Mouse (Mus musculus): ENCODE measurements around the gene Ifna6. TPM values are rescaled to one million over a fixed set of nuclear protein-coding genes. Genes with fewer than 3 reads are reported as not detected.

Ifna6 gene
- polyA plus RNA-seq (2014; fragmentation: Illumina TruSeq; extraction: RNeasy Lipid Tissue Mini Kit (QIAGEN cat#74804); ENCODE audit: low read depth, low replicate concordance): not detected

DNA sequence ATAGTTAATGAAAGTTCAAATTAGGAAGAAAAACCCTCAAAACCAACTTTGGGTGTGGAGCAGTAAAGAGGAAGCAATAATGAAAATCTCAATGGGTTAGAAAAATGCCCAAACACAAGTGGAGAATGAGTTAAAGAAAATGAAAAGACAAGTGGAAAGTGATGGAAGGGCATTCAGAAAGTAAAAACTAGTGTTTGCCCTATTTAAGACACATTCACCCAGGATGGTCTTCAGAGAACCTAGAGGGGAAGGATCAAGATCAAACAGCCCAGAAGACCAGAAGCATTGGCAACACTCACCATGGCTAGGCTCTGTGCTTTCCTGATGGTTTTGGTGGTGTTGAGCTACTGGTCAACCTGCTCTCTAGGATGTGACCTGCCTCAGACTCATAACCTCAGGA lies at the start of gene Ifna6:
TSS of gene Ifna6 (plus strand) at position 301 of the 400 bp plus-strand sequence.

DNA sequence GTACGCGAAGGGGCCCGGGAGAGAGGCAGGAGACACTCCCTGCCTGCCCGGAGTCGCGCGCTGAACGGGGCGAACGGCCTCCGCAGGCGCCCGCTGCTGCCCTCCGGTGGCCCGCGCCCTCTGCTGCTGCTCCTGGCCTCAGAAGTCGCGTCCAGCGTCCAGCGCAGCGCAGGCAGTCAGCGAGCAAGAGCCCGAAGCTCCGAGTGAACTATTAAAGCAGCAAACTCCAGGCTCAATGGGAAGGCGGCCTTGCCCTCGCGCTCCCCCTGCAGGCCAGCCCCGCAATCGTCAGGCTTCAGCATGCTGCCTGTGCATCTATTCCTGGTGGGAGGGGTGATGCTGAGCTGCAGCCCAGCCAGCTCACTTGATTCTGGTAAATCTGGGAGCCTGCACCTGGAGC lies 47.7 kb upstream of the Ifna6 start, which contains the start of gene Gm13272:
TSS of gene Gm13272 (plus strand) at position 301 of the 400 bp plus-strand sequence.

DNA sequence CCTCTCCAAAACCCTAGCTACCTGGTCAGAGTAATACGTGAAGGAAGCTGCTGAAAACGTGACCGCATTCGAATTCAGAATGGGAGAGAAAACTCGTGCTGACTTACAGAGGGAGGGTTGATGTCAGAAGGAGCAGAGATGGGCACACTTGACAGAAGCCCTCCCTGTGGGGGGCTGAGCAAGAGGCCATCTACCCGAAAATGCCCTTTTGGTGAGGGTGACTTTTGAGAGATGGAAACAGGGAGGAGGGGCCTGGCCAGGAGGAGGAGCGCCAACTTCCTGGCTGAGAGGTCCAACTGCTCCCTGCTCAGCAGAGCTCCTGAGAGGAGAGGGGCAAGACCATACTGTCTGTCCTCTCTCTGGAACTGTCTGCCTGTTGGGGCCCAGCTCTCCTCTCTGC lies 45.4 kb upstream of the Ifna6 start, which contains the start of gene Ifnz:
TSS of gene Ifnz (plus strand) at position 301 of the 400 bp plus-strand sequence.

DNA sequence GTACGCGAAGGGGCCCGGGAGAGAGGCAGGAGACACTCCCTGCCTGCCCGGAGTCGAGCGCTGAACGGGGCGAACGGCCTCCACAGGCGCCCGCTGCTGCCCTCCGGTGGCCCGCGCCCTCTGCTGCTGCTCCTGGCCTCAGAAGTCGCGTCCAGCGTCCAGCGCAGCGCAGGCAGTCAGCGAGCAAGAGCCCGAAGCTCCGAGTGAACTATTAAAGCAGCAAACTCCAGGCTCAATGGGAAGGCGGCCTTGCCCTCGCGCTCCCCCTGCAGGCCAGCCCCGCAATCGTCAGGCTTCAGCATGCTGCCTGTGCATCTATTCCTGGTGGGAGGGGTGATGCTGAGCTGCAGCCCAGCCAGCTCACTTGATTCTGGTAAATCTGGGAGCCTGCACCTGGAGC lies 41.8 kb upstream of the Ifna6 start, which contains the start of gene Gm13276:
TSS of gene Gm13276 (plus strand) at position 301 of the 400 bp plus-strand sequence.

DNA sequence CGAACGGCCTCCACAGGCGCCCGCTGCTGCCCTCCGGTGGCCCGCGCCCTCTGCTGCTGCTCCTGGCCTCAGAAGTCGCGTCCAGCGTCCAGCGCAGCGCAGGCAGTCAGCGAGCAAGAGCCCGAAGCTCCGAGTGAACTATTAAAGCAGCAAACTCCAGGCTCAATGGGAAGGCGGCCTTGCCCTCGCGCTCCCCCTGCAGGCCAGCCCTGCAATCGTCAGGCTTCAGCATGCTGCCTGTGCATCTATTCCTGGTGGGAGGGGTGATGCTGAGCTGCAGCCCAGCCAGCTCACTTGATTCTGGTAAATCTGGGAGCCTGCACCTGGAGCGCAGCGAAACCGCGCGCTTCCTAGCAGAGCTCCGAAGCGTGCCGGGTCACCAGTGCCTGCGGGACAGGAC lies 38.8 kb upstream of the Ifna6 start, which contains the start of gene Gm13277:
TSS of gene Gm13277 (plus strand) at position 231 of the 400 bp plus-strand sequence.

DNA sequence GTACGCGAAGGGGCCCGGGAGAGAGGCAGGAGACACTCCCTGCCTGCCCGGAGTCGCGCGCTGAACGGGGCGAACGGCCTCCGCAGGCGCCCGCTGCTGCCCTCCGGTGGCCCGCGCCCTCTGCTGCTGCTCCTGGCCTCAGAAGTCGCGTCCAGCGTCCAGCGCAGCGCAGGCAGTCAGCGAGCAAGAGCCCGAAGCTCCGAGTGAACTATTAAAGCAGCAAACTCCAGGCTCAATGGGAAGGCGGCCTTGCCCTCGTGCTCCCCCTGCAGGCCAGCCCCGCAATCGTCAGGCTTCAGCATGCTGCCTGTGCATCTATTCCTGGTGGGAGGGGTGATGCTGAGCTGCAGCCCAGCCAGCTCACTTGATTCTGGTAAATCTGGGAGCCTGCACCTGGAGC lies 36.0 kb upstream of the Ifna6 start, which contains the start of gene Gm13278:
TSS of gene Gm13278 (plus strand) at position 301 of the 400 bp plus-strand sequence.

DNA sequence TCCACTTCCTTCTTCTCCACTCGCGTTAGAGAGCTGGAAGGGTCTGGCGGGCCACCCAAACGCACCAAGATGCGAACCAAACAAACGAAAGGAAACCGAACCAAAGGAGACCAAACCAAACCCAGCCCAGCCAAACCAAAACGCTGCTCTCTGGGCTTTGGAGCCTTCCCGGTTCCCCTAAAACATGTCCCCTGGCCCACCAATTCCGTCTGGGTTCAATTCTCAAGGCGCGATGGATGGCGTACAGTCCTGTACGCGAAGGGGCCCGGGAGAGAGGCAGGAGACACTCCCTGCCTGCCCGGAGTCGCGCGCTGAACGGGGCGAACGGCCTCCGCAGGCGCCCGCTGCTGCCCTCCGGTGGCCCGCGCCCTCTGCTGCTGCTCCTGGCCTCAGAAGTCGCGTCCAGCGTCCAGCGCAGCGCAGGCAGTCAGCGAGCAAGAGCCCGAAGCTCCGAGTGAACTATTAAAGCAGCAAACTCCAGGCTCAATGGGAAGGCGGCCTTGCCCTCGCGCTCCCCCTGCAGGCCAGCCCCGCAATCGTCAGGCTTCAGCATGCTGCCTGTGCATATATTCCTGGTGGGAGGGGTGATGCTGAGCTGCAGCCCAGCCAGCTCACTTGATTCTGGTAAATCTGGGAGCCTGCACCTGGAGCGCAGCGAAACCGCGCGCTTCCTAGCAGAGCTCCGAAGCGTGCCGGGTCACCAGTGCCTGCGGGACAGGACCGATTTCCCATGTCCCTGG lies 33.1 kb upstream of the Ifna6 start, which contains the start of gene Gm13275:
TSS of gene Gm13275 (plus strand) at position 552 of the 740 bp plus-strand sequence.

DNA sequence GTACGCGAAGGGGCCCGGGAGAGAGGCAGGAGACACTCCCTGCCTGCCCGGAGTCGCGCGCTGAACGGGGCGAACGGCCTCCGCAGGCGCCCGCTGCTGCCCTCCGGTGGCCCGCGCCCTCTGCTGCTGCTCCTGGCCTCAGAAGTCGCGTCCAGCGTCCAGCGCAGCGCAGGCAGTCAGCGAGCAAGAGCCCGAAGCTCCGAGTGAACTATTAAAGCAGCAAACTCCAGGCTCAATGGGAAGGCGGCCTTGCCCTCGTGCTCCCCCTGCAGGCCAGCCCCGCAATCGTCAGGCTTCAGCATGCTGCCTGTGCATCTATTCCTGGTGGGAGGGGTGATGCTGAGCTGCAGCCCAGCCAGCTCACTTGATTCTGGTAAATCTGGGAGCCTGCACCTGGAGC lies 30.1 kb upstream of the Ifna6 start, which contains the start of gene Gm13279:
TSS of gene Gm13279 (plus strand) at position 301 of the 400 bp plus-strand sequence.

DNA sequence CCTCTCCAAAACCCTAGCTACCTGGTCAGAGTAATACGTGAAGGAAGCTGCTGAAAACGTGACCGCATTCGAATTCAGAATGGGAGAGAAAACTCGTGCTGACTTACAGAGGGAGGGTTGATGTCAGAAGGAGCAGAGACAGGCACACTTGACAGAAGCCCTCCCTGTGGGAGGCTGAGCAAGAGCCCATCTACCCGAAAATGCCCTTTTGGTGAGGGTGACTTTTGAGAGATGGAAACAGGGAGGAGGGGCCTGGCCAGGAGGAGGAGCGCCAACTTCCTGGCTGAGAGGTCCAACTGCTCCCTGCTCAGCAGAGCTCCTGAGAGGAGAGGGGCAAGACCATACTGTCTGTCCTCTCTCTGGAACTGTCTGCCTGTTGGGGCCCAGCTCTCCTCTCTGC lies 27.9 kb upstream of the Ifna6 start, which contains the start of gene Gm13285:
TSS of gene Gm13285 (plus strand) at position 301 of the 400 bp plus-strand sequence.

DNA sequence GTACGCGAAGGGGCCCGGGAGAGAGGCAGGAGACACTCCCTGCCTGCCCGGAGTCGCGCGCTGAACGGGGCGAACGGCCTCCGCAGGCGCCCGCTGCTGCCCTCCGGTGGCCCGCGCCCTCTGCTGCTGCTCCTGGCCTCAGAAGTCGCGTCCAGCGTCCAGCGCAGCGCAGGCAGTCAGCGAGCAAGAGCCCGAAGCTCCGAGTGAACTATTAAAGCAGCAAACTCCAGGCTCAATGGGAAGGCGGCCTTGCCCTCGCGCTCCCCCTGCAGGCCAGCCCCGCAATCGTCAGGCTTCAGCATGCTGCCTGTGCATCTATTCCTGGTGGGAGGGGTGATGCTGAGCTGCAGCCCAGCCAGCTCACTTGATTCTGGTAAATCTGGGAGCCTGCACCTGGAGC lies 24.3 kb upstream of the Ifna6 start, which contains the start of gene Gm13287:
TSS of gene Gm13287 (plus strand) at position 301 of the 400 bp plus-strand sequence.

DNA sequence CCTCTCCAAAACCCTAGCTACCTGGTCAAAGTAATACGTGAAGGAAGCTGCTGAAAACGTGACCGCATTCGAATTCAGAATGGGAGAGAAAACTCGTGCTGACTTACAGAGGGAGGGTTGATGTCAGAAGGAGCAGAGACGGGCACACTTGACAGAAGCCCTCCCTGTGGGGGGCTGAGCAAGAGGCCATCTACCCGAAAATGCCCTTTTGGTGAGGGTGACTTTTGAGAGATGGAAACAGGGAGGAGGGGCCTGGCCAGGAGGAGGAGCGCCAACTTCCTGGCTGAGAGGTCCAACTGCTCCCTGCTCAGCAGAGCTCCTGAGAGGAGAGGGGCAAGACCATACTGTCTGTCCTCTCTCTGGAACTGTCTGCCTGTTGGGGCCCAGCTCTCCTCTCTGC lies 22.0 kb upstream of the Ifna6 start, which contains the start of gene Gm13288:
TSS of gene Gm13288 (plus strand) at position 301 of the 400 bp plus-strand sequence.

DNA sequence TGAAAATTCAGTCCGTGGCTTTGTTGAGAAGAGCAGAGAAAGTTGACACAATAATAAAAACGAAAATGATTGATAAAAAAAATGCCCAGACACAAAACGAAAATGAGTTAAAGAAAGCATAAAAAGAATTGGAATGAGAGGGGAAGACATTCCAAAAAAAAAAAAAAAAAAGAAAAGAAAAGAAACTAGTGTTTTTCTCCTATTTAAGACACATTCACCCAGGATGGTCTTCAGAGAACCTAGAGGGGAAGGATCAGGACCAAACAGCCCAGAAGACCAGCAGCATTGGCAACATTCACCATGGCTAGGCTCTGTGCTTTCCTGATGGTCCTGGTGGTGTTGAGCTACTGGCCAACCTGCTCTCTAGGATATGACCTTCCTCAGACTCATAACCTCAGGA lies 11.3 kb upstream of the Ifna6 start, which contains the start of gene Ifna7:
TSS of gene Ifna7 (plus strand) at position 301 of the 400 bp plus-strand sequence.

DNA sequence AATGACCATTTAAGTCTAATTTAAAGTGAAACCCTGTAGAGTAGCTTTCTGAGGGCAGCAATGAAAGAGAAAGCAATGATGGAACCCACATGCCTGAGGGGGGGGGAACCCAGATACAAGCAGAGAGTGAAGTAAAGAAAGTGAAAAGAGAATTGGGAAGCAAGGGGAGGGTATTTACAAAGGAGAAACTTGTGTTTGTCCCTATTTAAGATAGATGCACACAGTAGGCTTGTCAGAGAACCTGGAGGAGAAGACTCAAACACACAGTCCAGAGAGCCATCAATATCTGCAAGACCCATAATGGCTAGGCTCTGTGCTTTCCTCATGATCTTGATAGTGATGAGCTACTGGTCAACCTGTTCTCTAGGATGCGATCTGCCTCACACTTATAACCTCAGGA lies 7.6 kb upstream of the Ifna6 start, which contains the start of gene Ifna11:
TSS of gene Ifna11 (plus strand) at position 301 of the 400 bp plus-strand sequence.

DNA sequence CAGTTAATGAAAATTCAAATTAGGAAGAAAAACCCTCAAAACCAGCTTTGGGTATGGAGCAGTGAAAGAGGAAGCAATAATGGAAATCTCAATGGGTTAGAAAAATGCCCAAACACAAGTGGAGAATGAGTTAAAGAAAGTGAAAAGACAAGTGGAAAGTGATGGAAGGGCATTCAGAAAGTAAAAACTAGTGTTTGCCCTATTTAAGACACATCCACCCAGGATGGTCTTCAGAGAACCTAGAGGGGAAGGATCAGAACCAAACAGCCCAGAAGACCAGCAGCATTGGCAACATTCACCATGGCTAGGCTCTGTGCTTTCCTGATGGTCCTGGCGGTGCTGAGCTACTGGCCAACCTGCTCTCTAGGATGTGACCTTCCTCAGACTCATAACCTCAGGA lies 8.0 kb downstream of the Ifna6 start, which contains the start of gene Ifna5:
TSS of gene Ifna5 (plus strand) at position 301 of the 400 bp plus-strand sequence.

DNA sequence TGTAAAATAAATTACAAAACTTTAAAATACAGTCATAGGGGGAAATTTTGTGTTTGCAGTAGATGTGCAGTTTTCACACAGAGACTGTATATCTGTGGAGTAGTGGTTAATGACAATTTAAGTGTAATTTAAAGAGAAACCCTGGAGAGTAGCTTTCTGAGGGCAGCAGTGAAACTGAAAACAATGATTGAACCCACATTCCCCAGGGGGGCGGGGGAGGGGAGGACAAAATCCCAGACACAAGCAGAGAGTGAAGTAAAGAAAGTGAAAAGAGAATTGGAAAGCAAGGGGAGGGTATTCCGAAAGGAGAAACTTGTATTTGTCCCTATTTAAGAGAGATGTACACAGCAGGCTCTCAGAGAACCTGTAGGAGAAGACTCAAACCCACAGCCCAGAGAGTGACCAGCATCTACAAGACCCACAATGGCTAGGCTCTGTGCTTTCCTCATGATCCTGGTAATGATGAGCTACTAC lies 14.3 kb downstream of the Ifna6 start, which contains the start of gene Ifna4:
TSS of gene Ifna4 (plus strand) at position 424 of the 474 bp plus-strand sequence.

DNA sequence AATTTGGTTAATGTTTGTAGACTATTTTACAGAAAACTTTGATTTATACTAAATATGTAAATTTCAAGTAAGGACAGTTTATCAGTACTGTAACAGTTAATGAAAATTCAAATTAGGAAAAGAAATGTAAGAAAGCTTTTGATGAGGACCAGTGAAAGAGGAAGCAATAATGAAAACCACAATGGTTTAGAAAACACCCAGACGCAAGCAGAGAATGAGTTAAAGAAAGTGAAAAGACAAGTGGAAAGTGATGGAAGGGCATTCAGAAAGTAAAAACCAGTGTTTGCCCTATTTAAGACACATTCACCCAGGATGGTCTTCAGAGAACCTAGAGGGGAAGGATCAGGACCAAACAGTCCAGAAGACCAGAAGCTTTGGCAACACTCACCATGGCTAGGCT lies 22.5 kb downstream of the Ifna6 start, which contains the start of gene Ifna1:
TSS of gene Ifna1 (plus strand) at position 390 of the 400 bp plus-strand sequence.

Other genes with a start within 250 kb of the Ifna6 start
- not detected for gene Ifna9, start 235.0 kb upstream of the Ifna6 start, polyA plus RNA-seq (2014; fragmentation: Illumina TruSeq; extraction: RNeasy Lipid Tissue Mini Kit (QIAGEN cat#74804); ENCODE audit: low read depth, low replicate concordance)
- gene Ifna12, start 224.0 kb upstream of the Ifna6 start, polyA plus RNA-seq (2014; fragmentation: Illumina TruSeq; extraction: RNeasy Lipid Tissue Mini Kit (QIAGEN cat#74804); ENCODE audit: low read depth, low replicate concordance): not detected
- gene C87499, start 193.0 kb upstream of the Ifna6 start, polyA plus RNA-seq (2014; fragmentation: Illumina TruSeq; extraction: RNeasy Lipid Tissue Mini Kit (QIAGEN cat#74804); ENCODE audit: low read depth, low replicate concordance): not detected
- gene Ifna13, start 183.0 kb upstream of the Ifna6 start, polyA plus RNA-seq (2014; fragmentation: Illumina TruSeq; extraction: RNeasy Lipid Tissue Mini Kit (QIAGEN cat#74804); ENCODE audit: low read depth, low replicate concordance): not detected
- gene Ifna16, start 150.5 kb upstream of the Ifna6 start, polyA plus RNA-seq (2014; fragmentation: Illumina TruSeq; extraction: RNeasy Lipid Tissue Mini Kit (QIAGEN cat#74804); ENCODE audit: low read depth, low replicate concordance): not detected
- not detected for gene Ifna2, start 143.5 kb upstream of the Ifna6 start, polyA plus RNA-seq (2014; fragmentation: Illumina TruSeq; extraction: RNeasy Lipid Tissue Mini Kit (QIAGEN cat#74804); ENCODE audit: low read depth, low replicate concordance)
- not detected for gene Ifnab, start 136.1 kb upstream of the Ifna6 start, polyA plus RNA-seq (2014; fragmentation: Illumina TruSeq; extraction: RNeasy Lipid Tissue Mini Kit (QIAGEN cat#74804); ENCODE audit: low read depth, low replicate concordance)
- not detected for gene Gm26566, start 105.6 kb upstream of the Ifna6 start, polyA plus RNA-seq (2014; fragmentation: Illumina TruSeq; extraction: RNeasy Lipid Tissue Mini Kit (QIAGEN cat#74804); ENCODE audit: low read depth, low replicate concordance)
- gene Klhl9, start 105.0 kb upstream of the Ifna6 start, polyA plus RNA-seq (2014; fragmentation: Illumina TruSeq; extraction: RNeasy Lipid Tissue Mini Kit (QIAGEN cat#74804); ENCODE audit: low read depth, low replicate concordance): 44.7 TPM
- gene Gm13271, start 72.5 kb upstream of the Ifna6 start, polyA plus RNA-seq (2014; fragmentation: Illumina TruSeq; extraction: RNeasy Lipid Tissue Mini Kit (QIAGEN cat#74804); ENCODE audit: low read depth, low replicate concordance): not detected
- not detected for gene Gm13283, start 67.3 kb upstream of the Ifna6 start, polyA plus RNA-seq (2014; fragmentation: Illumina TruSeq; extraction: RNeasy Lipid Tissue Mini Kit (QIAGEN cat#74804); ENCODE audit: low read depth, low replicate concordance)
- not detected for gene Gm13290, start 53.6 kb upstream of the Ifna6 start, polyA plus RNA-seq (2014; fragmentation: Illumina TruSeq; extraction: RNeasy Lipid Tissue Mini Kit (QIAGEN cat#74804); ENCODE audit: low read depth, low replicate concordance)
- not detected for gene Gm13289, start 50.5 kb upstream of the Ifna6 start, polyA plus RNA-seq (2014; fragmentation: Illumina TruSeq; extraction: RNeasy Lipid Tissue Mini Kit (QIAGEN cat#74804); ENCODE audit: low read depth, low replicate concordance)
- not detected for gene Gm13272, start 47.6 kb upstream of the Ifna6 start, polyA plus RNA-seq (2014; fragmentation: Illumina TruSeq; extraction: RNeasy Lipid Tissue Mini Kit (QIAGEN cat#74804); ENCODE audit: low read depth, low replicate concordance)
- not detected for gene Ifnz, start 45.3 kb upstream of the Ifna6 start, polyA plus RNA-seq (2014; fragmentation: Illumina TruSeq; extraction: RNeasy Lipid Tissue Mini Kit (QIAGEN cat#74804); ENCODE audit: low read depth, low replicate concordance)
- gene Gm13276, start 41.7 kb upstream of the Ifna6 start, polyA plus RNA-seq (2014; fragmentation: Illumina TruSeq; extraction: RNeasy Lipid Tissue Mini Kit (QIAGEN cat#74804); ENCODE audit: low read depth, low replicate concordance): not detected
- not detected for gene Gm13277, start 38.8 kb upstream of the Ifna6 start, polyA plus RNA-seq (2014; fragmentation: Illumina TruSeq; extraction: RNeasy Lipid Tissue Mini Kit (QIAGEN cat#74804); ENCODE audit: low read depth, low replicate concordance)
- not detected for gene Gm13278, start 35.9 kb upstream of the Ifna6 start, polyA plus RNA-seq (2014; fragmentation: Illumina TruSeq; extraction: RNeasy Lipid Tissue Mini Kit (QIAGEN cat#74804); ENCODE audit: low read depth, low replicate concordance)
- not detected for gene Gm13275, start 32.9 kb upstream of the Ifna6 start, polyA plus RNA-seq (2014; fragmentation: Illumina TruSeq; extraction: RNeasy Lipid Tissue Mini Kit (QIAGEN cat#74804); ENCODE audit: low read depth, low replicate concordance)
- gene Gm13279, start 30.0 kb upstream of the Ifna6 start, polyA plus RNA-seq (2014; fragmentation: Illumina TruSeq; extraction: RNeasy Lipid Tissue Mini Kit (QIAGEN cat#74804); ENCODE audit: low read depth, low replicate concordance): not detected
- gene Gm13285, start 27.8 kb upstream of the Ifna6 start, polyA plus RNA-seq (2014; fragmentation: Illumina TruSeq; extraction: RNeasy Lipid Tissue Mini Kit (QIAGEN cat#74804); ENCODE audit: low read depth, low replicate concordance): not detected
- not detected for gene Gm13287, start 24.2 kb upstream of the Ifna6 start, polyA plus RNA-seq (2014; fragmentation: Illumina TruSeq; extraction: RNeasy Lipid Tissue Mini Kit (QIAGEN cat#74804); ENCODE audit: low read depth, low replicate concordance)
- gene Gm13288, start 21.9 kb upstream of the Ifna6 start, polyA plus RNA-seq (2014; fragmentation: Illumina TruSeq; extraction: RNeasy Lipid Tissue Mini Kit (QIAGEN cat#74804); ENCODE audit: low read depth, low replicate concordance): not detected
- gene Ifna7, start 11.2 kb upstream of the Ifna6 start, polyA plus RNA-seq (2014; fragmentation: Illumina TruSeq; extraction: RNeasy Lipid Tissue Mini Kit (QIAGEN cat#74804); ENCODE audit: low read depth, low replicate concordance): not detected
- gene Ifna11, start 7.5 kb upstream of the Ifna6 start, polyA plus RNA-seq (2014; fragmentation: Illumina TruSeq; extraction: RNeasy Lipid Tissue Mini Kit (QIAGEN cat#74804); ENCODE audit: low read depth, low replicate concordance): not detected
- gene Ifna5, start 8.1 kb downstream of the Ifna6 start, polyA plus RNA-seq (2014; fragmentation: Illumina TruSeq; extraction: RNeasy Lipid Tissue Mini Kit (QIAGEN cat#74804); ENCODE audit: low read depth, low replicate concordance): not detected
- gene Ifna4, start 14.4 kb downstream of the Ifna6 start, polyA plus RNA-seq (2014; fragmentation: Illumina TruSeq; extraction: RNeasy Lipid Tissue Mini Kit (QIAGEN cat#74804); ENCODE audit: low read depth, low replicate concordance): not detected
- gene Ifna1, start 22.7 kb downstream of the Ifna6 start, polyA plus RNA-seq (2014; fragmentation: Illumina TruSeq; extraction: RNeasy Lipid Tissue Mini Kit (QIAGEN cat#74804); ENCODE audit: low read depth, low replicate concordance): not detected
- not detected for gene Ifne, start 52.8 kb downstream of the Ifna6 start, polyA plus RNA-seq (2014; fragmentation: Illumina TruSeq; extraction: RNeasy Lipid Tissue Mini Kit (QIAGEN cat#74804); ENCODE audit: low read depth, low replicate concordance)